Mouse (Mus musculus) intestine, postnatal 0 days (tissue): ENCODE results near the gene Dab1. TPM values are rescaled to one million over a fixed set of nuclear protein-coding genes. Genes with fewer than 3 reads are reported as not detected.

Experiments used
- ATAC-seq: fragments of 200-750 bp; cut with Nextera tagmentation; 2 replicates; pipeline ENCODE4 v1.8.0; 2017; ENCODE audit warnings: mild to moderate bottlenecking, moderate TSS enrichment, moderate library complexity
- H3K27ac ChIP-seq: fragments of 300-500 bp; sonication (generic); 2 replicates; pipeline ENCODE4 v1.5.1; 2014; ENCODE audit warnings: mild to moderate bottlenecking, low read depth, low read length, moderate library complexity
- H3K27me3 ChIP-seq: fragments of 300-500 bp; sonication (generic); replicated peaks from 2 replicates; pipeline ENCODE4 v1.6.1; 2014; ENCODE audit warnings: low read length, mixed read lengths; ENCODE audit not compliant: control insufficient read depth, insufficient read depth
- H3K36me3 ChIP-seq: fragments of 300-500 bp; sonication (generic); 2 replicates; pipeline ENCODE4 v1.6.1; 2014; ENCODE audit warnings: mild to moderate bottlenecking, moderate library complexity; ENCODE audit not compliant: control insufficient read depth, insufficient read depth
- H3K4me1 ChIP-seq: fragments of 300-500 bp; sonication (generic); replicated peaks from 2 replicates; pipeline ENCODE4 v1.6.1; 2014; ENCODE audit warnings: antibody characterized with exemption, low read length, mixed read lengths; ENCODE audit not compliant: control insufficient read depth, insufficient read depth
- H3K4me2 ChIP-seq: fragments of 300-500 bp; sonication (generic); replicated peaks from 2 replicates; pipeline ENCODE4 v1.6.1; 2014; ENCODE audit warnings: low read depth, mild to moderate bottlenecking, moderate library complexity
- H3K4me3 ChIP-seq: fragments of 300-500 bp; sonication (generic); 2 replicates; pipeline ENCODE4 v1.5.1; 2014; ENCODE audit warnings: low read depth, low read length
- H3K9ac ChIP-seq: fragments of 300-500 bp; sonication (generic); 2 replicates; pipeline ENCODE4 v1.6.1; 2014; ENCODE audit warnings: mild to moderate bottlenecking, low read depth, low read length
- H3K9me3 ChIP-seq: fragments of 300-500 bp; sonication (generic); 2 replicates; pipeline ENCODE4 v1.6.1; 2016; ENCODE audit warnings: mixed run types; ENCODE audit not compliant: control insufficient read depth
- CTCF ChIP-seq: sonication (generic); IDR thresholded peaks from 2 replicates; pipeline ENCODE4 v1.5.1; 2016; ENCODE audit warnings: low read depth, mild to moderate bottlenecking, control low read depth, antibody characterized with exemption, moderate library complexity
- WGBS: fragments of 180-500 bp; shearing (Covaris S2); extraction: QIAGEN DNeasy Blood & Tissue Kit; methylation state at CpG from one replicate; pipeline ENCODE4 v1.1.7; 2014; 5-methylcytosine and 5-hydroxymethylcytosine counted together
- polyA plus RNA-seq: library from polyadenylated mRNA; unstranded; fragments of >200 nt; fragmentation: Nextera tagmentation; extraction: Ambion mirVana; gene quantifications from 2 replicates; pipeline ENCODE4 v1.2.1, GENCODE M21; 2015

Dab1 gene
- polyA plus RNA-seq, 1 experiment from 2014 or later = 61.3 TPM

GRCm38 (mm10) chr4:104220099-104220498 lies 600.9 kb downstream of the Dab1 start:
- no peaks in the 10 kb centered on the region for H3K4me1 ChIP-seq
- no peak overlapping the region for H3K4me3 ChIP-seq
- 35% methylated on average over 3 of the region's 3 CpGs for WGBS
- no peak overlapping the region for H3K9ac ChIP-seq
- ATAC-seq = no peak
- no peaks in the 10 kb centered on the region for H3K9me3 ChIP-seq
- no peaks in the 10 kb centered on the region for H3K36me3 ChIP-seq
- H3K27me3 ChIP-seq = no peaks in the 10 kb centered on the region
- no peak overlapping the region for H3K27ac ChIP-seq
- no peak for TF ChIP-seq CTCF
- no peak overlapping the region for H3K4me2 ChIP-seq

DNA sequence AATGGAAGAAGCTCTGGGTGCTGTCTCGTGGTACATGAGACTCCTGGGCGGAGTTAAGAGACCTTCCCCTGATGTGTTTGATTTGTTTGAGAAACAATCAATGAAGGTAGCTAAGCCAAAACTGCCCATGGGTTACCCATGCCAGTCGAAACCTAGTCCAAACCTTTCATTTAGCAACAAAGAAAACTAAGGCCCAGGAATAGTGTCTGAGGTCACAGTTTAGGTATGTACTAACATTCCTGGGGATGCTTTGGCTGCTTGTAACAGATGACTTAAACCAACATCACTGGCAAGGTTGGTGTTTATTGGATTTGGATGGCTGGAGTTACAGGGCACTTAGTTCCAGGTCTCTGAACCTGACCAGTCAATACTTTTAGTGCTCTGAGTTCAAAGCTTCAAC lies 610.1 kb downstream of the Dab1 start:
- 71% methylated on average over 3 of the region's 3 CpGs for WGBS
- no peak for TF ChIP-seq CTCF
- Histone ChIP-seq H3K9ac (no peak overlapping the region), H3K4me3 (no peak overlapping the region), H3K4me1 (no peaks in the 10 kb centered on the region), H3K36me3 (no peaks in the 10 kb centered on the region), H3K27ac (no peak overlapping the region), H3K4me2 (no peak overlapping the region), H3K27me3 (no peaks in the 10 kb centered on the region), H3K9me3 (no peaks in the 10 kb centered on the region)
- ATAC-seq = no peak

GRCm38 (mm10) chr4:104246506-104246905 lies 627.3 kb downstream of the Dab1 start:
- Histone ChIP-seq H3K27ac (no peak overlapping the region), H3K4me2 (no peak overlapping the region), H3K4me1 (no peaks in the 10 kb centered on the region), H3K4me3 (no peak overlapping the region), H3K9me3 (no peaks in the 10 kb centered on the region), H3K36me3 (no peaks in the 10 kb centered on the region), H3K9ac (no peak overlapping the region), H3K27me3 (no peaks in the 10 kb centered on the region)
- ATAC-seq = no peak
- no peak for TF ChIP-seq CTCF
- WGBS = 24% methylated on average over 1 of the region's 1 CpGs

GRCm38 (mm10) chr4:104249462-104249861 lies 630.3 kb downstream of the Dab1 start:
- H3K9me3 ChIP-seq = no peaks in the 10 kb centered on the region
- H3K4me3 ChIP-seq = no peak overlapping the region
- H3K27me3 ChIP-seq = no peaks in the 10 kb centered on the region
- H3K27ac ChIP-seq = no peak overlapping the region
- no peak overlapping the region for H3K9ac ChIP-seq
- no peak for TF ChIP-seq CTCF
- H3K4me1 ChIP-seq = no peaks in the 10 kb centered on the region
- no peak overlapping the region for H3K4me2 ChIP-seq
- ATAC-seq = no peak
- no peaks in the 10 kb centered on the region for H3K36me3 ChIP-seq
- 80% methylated on average over 6 of the region's 6 CpGs for WGBS

DNA sequence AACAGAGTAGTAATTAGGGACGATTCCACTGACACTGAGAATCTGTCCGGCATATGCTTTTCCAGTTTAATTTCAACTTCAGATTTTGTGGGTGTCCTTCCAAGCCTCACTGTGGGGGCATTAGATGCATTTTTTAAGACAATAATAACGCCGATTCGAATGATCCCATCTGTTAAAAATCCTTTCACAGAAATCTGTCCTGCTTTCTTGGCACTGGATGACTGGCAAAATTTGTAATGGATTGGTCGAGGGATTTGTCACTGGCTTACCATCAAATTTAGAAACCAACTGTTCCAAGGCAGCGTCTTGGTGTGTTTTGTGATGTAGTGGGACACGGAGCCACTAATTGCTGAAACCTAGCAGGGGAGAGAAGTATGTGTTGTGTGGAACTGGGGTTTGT lies 638.6 kb downstream of the Dab1 start:
- no peak for TF ChIP-seq CTCF
- no peak overlapping the region for H3K4me3 ChIP-seq

GRCm38 (mm10) chr4:104269422-104270172 lies 650.4 kb downstream of the Dab1 start:
- no peaks in the 10 kb centered on the region for H3K27me3 ChIP-seq
- no peak overlapping the region for H3K27ac ChIP-seq
- H3K4me3 ChIP-seq = no peak overlapping the region
- no peaks in the 10 kb centered on the region for H3K9me3 ChIP-seq
- no peaks in the 10 kb centered on the region for H3K36me3 ChIP-seq
- no peak for TF ChIP-seq CTCF
- no peak overlapping the region for H3K9ac ChIP-seq
- no peak overlapping the region for H3K4me2 ChIP-seq
- no peaks in the 10 kb centered on the region for H3K4me1 ChIP-seq
- 88% methylated on average over 6 of the region's 6 CpGs for WGBS
- no peak for ATAC-seq

More for the DNA sequence above, 638.6 kb downstream of the Dab1 start:
- Histone ChIP-seq H3K9me3 (no peaks in the 10 kb centered on the region), H3K4me1 (no peaks in the 10 kb centered on the region), H3K36me3 (no peaks in the 10 kb centered on the region), H3K27ac (no peak overlapping the region), H3K9ac (no peak overlapping the region), H3K4me2 (no peak overlapping the region), H3K27me3 (no peaks in the 10 kb centered on the region)
- WGBS = 89% methylated on average over 8 of the region's 8 CpGs
- ATAC-seq = no peak

GRCm38 (mm10) chr4:104270173-104270557 lies 651.0 kb downstream of the Dab1 start:
- Histone ChIP-seq H3K27me3 (no peaks in the 10 kb centered on the region), H3K4me2 (no peak overlapping the region), H3K4me3 (no peak overlapping the region), H3K36me3 (no peaks in the 10 kb centered on the region), H3K9ac (no peak overlapping the region), H3K27ac (no peak overlapping the region), H3K9me3 (no peaks in the 10 kb centered on the region), H3K4me1 (no peaks in the 10 kb centered on the region)
- ATAC-seq = no peak
- WGBS = 79% methylated on average over 5 of the region's 5 CpGs
- TF ChIP-seq CTCF = no peak
